Mouse (Mus musculus): ENCODE results near the gene Ppp2r3a.

Ppp2r3a gene

DNA sequence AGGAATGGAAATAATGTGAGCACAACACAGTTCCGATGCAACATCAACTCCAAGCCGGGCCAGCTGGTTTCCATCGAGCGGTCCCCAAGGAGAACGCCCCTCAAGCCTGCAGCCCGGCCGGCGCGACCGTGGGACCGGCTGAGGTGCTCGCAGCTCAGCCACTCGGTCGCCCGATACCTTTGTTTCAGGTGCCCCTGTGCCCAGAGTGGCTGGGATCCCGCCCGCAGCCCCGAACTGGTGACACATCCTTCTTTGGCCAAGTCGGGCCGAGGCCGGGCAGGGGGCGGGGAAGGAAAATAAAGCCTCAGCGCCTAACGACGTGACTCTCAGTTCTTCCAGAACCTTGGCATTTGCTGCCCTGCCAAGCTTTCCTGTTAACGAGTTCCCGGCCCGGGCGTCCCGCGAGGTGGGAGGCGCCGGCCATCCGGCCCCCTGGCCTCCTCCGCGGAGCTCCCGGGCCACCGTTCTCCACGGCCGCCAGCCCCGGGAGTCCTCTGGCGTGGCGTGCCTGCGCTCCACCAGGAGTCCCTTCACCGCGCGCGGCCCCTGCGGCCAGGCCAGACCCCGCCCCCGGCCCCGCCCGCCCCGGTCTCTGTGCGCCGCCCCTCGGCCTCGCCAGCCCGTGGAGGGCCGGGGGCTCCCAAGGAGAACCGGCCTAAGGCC, 483 bp downstream of the Ppp2r3a start:
- DNase-seq: no peak

DNA sequence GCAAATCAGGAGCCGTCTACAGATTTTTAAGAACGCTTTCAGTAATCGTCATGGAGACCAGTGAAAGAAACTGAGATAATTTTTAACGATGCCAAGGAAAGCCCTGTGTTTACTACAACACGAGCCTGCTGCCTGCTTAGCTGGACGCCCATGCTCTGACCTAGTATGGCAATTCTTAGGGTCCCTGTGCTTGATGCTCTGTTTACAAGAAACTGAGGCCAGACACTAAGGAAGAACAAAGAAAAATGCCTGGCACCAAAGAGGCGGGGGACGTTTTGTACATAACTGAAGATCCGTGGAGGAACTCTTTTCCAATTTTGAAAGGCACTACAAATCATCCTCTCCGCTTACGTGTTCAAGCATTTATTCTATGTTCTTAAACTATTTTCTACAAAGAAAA, 1.1 kb downstream of the Ppp2r3a start:
- no peak for DNase-seq

DNA sequence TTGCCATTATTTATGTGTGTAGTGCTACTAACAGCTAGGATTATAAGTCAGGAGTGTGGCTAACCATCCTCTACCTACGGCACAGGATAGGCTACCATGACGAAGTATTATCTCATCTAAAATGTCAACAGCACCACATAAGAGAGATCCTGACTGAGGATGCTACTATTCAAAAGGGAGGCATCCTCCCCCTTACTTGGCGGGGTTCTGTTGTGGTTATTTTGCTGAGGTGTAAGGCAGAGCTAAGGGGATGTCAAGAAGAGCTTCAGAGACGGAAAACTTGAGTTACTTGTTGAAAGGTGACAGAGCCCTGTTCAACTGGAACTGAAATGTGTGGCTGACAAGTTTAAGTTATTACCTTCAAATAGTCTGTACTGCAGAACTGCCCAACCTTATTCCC, 2.0 kb downstream of the Ppp2r3a start:
- no peak for DNase-seq

DNA sequence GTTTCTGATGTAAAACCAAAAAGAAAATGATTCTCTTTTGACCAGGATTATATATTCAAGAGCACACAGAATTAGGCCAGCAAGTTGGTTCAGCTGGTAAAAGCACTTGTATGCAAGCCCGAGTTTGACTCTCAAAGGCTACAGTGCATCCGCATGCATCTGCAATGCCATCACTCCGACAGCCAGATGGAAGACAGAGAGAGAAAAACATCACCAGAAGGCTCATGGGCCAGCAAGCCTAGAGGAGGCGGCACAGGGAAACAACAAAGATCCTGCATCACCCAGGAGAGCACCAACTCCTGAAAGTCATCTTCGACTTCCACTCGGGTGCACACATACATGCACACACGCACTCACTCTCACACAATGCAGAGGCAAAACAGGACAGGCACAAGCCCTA, 4.1 kb downstream of the Ppp2r3a start:
- peak; percentile 52 for DNase-seq

GRCm38 (mm10) chr9:101245493-101245892, 6.1 kb downstream of the Ppp2r3a start:
- DNase-seq: no peak

DNA sequence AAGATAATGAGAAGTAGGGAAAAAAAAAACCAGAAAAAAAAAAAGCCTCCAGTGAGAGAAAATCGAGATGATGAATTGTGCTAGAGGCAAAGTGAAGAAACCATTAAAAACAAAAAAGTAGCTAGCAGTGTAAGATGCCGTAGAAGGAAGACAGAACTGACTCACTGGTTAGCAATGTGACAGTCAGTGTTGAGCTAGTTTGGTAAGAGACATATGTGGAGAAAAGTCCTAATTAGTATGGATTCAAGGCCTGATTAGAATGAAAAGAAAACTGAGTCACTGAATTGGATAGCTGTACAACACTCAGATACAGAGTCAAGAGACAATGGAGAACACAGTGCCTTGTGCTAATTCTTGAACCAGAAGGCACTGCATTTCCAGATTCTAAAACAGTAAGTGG, 7.9 kb downstream of the Ppp2r3a start:
- no peak for DNase-seq

DNA sequence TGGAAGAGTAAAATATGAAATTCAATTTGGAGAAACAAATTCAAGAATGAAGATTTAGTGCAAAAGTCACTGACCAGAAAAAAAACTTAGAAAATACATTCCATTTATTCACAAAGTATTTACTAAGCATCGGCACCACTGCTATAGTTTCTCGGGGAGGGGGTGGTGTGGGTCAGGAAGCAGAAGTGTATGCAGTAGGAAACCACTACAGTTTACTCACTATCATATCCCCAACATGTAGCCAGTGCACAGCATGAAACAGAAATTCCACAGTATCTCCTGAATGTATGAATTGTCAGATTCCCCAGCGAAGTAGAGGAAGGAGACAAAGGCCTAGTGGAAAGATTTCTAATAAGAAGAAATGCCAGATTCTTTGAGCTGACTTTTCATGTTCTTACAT, 11.4 kb downstream of the Ppp2r3a start:
- DNase-seq: no peak

DNA sequence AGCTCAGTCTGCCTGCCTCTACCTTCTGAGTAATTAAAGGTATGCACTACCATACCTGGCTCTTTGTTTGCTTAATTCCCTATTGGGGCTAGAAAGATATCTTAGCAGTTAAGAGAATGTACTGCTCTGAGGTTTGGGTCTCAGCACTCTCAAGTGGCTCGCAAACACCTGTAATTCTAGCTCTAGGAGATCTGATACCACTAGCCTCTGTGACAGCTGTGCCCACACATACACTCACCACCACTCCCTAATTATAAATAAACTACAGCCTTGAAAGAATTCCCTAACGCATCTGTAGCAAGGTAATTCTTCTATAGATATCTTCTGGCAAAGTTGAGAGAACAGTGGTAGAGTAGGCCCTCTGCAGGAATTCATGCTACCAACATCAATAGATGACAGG, 15.8 kb downstream of the Ppp2r3a start:
- no peak for DNase-seq

DNA sequence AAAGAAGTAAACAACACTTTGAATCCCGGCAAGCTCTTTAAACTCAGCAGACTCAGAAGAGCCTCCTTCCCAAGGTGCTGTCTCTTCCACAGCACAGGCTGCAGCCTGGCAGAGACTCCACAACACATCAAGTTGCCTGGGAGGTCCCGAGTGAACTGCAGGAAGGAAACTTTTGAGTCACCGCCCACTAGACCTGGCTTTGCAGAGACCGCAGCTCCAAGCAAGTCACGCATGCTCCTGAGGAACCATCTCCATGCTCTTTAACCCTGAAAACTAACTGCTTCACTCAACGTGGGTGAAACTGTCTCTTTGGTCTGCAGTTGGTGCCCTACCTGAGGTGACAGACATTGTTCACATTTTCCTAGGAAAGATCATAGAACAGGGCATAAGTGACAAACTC, 19.6 kb downstream of the Ppp2r3a start:
- DNase-seq: no peak

DNA sequence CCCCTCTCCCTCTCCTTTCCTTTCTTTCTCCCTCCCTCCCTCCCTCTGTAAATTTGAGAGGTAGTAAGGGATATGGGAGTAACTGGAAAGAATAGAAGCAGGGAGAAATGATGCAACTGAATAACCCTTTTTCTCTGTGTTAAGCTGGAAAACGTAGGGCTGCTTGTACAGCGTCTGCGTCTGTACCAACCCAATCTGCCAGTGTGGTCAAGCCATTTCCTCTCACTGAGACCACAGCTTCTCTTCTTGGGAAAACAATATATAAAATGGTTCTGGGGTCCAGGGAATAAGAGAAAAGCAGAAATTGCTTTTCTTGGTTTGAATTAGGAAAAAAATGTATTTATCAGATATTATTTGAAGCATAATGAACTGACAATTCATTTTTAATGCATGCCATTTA, 21.6 kb downstream of the Ppp2r3a start:
- DNase-seq: no peak

GRCm38 (mm10) chr9:101228892-101229291, 22.7 kb downstream of the Ppp2r3a start:
- no peak for DNase-seq

DNA sequence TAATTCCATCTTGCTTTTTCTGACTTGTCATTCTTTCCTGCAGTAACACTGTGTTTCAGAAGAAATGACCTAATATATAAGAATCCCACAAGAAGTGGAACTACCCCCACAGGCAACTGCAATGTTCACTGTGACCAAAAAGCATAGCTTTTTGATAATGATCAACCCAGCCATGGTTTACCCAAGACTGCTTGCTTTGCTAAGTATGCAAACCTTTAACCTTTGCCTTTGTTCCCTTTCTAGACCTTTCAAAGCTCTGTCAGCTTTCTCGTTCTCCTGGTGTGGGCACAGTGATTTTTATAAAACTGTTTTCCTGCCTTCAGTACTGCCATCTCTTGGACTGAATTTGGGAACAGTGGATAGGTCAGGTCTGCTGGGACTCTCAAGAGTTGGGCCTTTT, 43.6 kb downstream of the Ppp2r3a start:
- DNase-seq: no peak

DNA sequence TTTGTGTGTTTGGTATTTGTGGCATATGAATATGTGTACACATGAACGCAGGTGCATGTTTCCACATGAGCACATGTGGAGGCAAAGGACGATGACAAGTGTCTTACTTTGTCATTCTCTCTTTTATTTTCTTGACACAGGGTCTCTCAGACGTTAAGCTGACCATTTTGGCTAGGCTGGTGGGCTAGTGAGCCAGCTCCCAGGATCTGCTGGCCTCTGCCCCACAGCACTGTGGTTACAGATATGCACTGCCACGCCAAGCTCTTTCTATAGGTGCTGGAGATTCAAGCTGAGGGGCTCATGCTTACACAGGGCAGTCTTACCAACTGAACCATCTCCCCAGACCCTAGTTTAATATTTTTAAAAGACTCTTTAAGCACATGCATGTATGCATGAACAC, 45.1 kb downstream of the Ppp2r3a start:
- no peak for DNase-seq

DNA sequence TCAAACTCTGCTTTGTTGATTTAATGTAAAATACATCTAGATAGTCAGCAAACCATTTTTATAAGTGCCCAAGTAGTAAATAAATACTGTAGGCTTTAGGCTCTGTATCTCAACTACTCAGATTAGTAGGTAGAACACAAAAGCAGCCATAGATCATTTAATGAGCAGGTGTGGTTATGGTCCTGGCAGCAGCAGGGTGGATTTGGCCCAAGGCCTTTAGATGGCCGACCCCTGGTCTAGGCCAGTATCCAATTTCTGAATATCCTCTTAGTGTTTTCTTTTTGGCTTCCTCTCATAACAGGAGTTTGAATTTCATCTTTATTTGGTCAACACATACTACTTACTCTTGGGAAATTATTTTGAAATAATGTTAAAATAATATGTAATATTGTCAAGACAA, 46.4 kb downstream of the Ppp2r3a start:
- no peak for DNase-seq

- DNase-seq: no peak
These were observed 47.5 kb downstream of the Ppp2r3a start for GRCm38 (mm10) chr9:101204059-101204458.

- no peak for DNase-seq
These were observed 51.0 kb downstream of the Ppp2r3a start for GRCm38 (mm10) chr9:101200627-101201026.

GRCm38 (mm10) chr9:101198804-101199203, 52.8 kb downstream of the Ppp2r3a start:
- no peak for DNase-seq

- DNase-seq: no peak
These were observed 53.3 kb downstream of the Ppp2r3a start for GRCm38 (mm10) chr9:101198261-101198660.

- DNase-seq: peak; percentile 89
These were observed 69.5 kb downstream of the Ppp2r3a start for GRCm38 (mm10) chr9:101181962-101182701.

GRCm38 (mm10) chr9:101181291-101181690, 70.3 kb downstream of the Ppp2r3a start:
- no peak for DNase-seq

DNA sequence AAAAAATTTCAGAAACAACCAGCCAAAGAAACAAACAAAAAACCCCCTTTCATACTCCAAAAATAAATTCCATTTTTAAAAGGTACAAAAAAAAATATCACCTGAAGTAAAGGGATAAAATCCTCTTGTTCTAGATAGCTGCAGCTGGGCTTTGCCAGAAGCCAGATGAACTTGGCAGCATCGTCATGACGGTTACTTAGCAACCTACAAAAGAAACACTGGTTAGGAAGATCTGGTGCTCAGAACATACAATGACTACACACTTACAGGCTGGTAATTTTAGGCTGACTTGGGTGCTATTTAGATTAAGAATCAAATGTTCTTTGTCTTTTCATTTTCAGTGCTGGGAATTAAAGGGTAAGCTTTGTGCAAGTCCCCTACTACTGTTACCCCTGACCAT, 71.4 kb downstream of the Ppp2r3a start:
- peak; percentile 84 for DNase-seq

- DNase-seq: no peak
These were observed 91.0 kb downstream of the Ppp2r3a start for GRCm38 (mm10) chr9:101160627-101161026.

- DNase-seq: peak; percentile 64
These were observed 91.5 kb downstream of the Ppp2r3a start for GRCm38 (mm10) chr9:101160092-101160491.

- DNase-seq: peak; percentile 33
These were observed 92.2 kb downstream of the Ppp2r3a start for GRCm38 (mm10) chr9:101159431-101159830.

DNA sequence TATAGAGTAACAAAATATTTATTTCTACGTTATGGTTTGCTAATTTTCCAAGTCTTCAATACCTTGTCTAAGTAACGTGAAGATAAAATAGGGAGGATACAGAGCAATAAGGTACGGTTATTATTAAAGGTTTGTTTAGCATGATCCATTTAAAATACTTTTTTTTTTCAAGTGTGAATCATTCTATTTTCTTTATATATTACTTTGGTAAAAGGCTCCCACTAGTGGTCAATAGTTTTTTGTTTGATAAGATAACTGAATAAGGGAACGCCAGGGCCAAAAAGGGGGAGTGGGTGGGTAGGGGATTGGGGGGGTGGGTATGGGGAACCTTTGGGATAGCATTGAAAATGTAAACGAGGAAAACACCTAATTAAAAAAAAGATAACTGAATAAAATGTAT, 98.7 kb downstream of the Ppp2r3a start:
- DNase-seq: no peak
